Mouse (Mus musculus) liver, embryonic 16.5 days (tissue): ENCODE results near the gene Drd2. TPM values are rescaled to one million over a fixed set of nuclear protein-coding genes. Genes with fewer than 3 reads are reported as not detected.
A peak's percentile ranks its signal among the peaks of the same experiment; 100 is the strongest.

Source experiments
- ATAC-seq: fragments of 200-750 bp; cut with Nextera tagmentation; 2 replicates; pipeline ENCODE4 v1.8.0; 2017; ENCODE audit warnings: low read depth, mild to moderate bottlenecking, moderate number of reproducible peaks, moderate library complexity
- H3K27ac ChIP-seq: fragments of 300-500 bp; sonication (generic); 2 replicates; pipeline ENCODE4 v1.5.1; 2014; ENCODE audit warnings: mild to moderate bottlenecking, low read length
- H3K27me3 ChIP-seq: fragments of 300-500 bp; sonication (generic); 2 replicates; pipeline ENCODE4 v1.6.1; 2014; ENCODE audit warnings: low read depth, low read length, mixed read lengths; ENCODE audit not compliant: control insufficient read depth, insufficient read depth
- H3K36me3 ChIP-seq: fragments of 300-500 bp; sonication (generic); 2 replicates; pipeline ENCODE4 v1.6.1; 2014; ENCODE audit warnings: mild to moderate bottlenecking; ENCODE audit not compliant: control insufficient read depth, insufficient read depth
- H3K4me1 ChIP-seq: fragments of 300-500 bp; sonication (generic); 2 replicates; pipeline ENCODE4 v1.6.1; 2014; ENCODE audit warnings: low read depth, low read length, mixed read lengths; ENCODE audit not compliant: control insufficient read depth
- H3K4me2 ChIP-seq: fragments of 300-500 bp; sonication (generic); 2 replicates; pipeline ENCODE4 v1.6.1; 2014; ENCODE audit warnings: low read depth, low read length, mixed read lengths
- H3K4me3 ChIP-seq: fragments of 300-500 bp; sonication (generic); 2 replicates; pipeline ENCODE4 v1.5.1; 2014; ENCODE audit warnings: low read depth, mild to moderate bottlenecking, low read length
- H3K9ac ChIP-seq: fragments of 300-500 bp; sonication (generic); 2 replicates; pipeline ENCODE4 v1.6.1; 2014; ENCODE audit warnings: low read depth, low read length
- H3K9me3 ChIP-seq: fragments of 300-500 bp; sonication (generic); replicated peaks from 2 replicates; pipeline ENCODE4 v1.6.1; 2016; ENCODE audit warnings: low read length; ENCODE audit not compliant: control insufficient read depth
- WGBS: fragments of 180-500 bp; shearing (Covaris S2); extraction: QIAGEN DNeasy Blood & Tissue Kit; methylation state at CpG from one replicate; pipeline ENCODE4 v1.1.7; 2014; ENCODE audit not compliant: insufficient replicate concordance; 5-methylcytosine and 5-hydroxymethylcytosine counted together
- polyA plus RNA-seq: library from polyadenylated mRNA; unstranded; fragments of >200 nt; fragmentation: Nextera tagmentation; extraction: Ambion mirVana; gene quantifications from 2 replicates; pipeline ENCODE4 v1.2.1, GENCODE M21; 2015

The Drd2 gene
- polyA plus RNA-seq, result not detected in 2 replicates

DNA sequence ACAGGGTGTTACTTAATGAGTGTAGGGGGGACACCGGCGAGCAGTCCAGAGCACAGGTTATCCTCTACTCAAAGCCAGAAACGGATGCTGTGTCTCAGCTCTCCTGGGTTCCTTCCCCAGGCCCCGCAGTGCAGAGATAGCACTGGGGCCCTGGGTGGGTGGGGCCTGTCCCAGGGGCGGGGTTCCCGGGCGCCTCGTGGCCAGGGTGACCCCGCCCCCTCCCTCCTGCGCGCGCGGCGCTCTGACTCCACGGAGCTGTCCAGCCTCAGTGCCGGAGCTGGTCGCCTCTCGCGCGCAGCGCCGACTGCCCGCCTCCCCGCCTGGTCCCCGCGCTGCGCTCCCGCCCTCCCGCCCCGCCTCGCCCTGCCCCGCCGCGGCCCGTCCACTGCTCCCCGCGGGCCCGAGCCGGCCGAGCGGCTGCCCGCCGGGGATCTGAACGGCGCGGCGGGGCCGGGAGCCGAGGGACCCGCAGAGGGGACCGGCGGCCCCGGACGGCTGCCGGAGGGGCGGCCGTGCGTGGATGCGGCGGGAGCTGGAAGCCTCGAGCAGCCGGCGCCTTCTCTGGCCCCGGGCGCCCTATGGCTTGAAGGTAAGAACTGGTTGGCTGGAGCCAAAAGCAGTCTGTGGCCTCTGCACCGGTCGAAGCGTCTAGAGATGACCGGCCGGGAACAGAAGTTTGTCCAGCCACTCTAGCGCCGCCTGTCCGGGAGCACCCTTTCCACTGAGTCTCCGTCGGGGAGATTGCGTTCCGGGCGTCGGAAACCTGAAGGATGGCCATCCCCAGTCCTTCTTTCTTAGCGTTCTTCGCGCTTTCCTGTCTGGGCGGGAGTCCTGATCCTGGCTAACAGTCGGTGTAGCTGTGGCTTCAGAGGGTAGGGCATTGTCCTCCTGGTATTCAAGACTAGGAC lies at the start of gene Drd2:
Gene Drd2, plus strand, starts transcription at position 492 of the 908 bp plus-strand sequence.
- Histone ChIP-seq H3K36me3 (no peaks in the 10 kb centered on the region), H3K27me3 (peaks cover 22% of the 10 kb centered on the region), H3K27ac (no peak within 1 kb of the TSS), H3K4me1 (no peaks in the 10 kb centered on the region), H3K9ac (no peak within 1 kb of the TSS), H3K4me3 (no peak within 1 kb of the TSS), H3K4me2 (no peak within 1 kb of the TSS), H3K9me3 (no peaks in the 10 kb centered on the region)
- ATAC-seq, result 0 out of 2 replicates have a peak, but pooled peaks have one; percentile 24
- WGBS, result 3% methylated on average over 69 of the region's 84 CpGs

DNA sequence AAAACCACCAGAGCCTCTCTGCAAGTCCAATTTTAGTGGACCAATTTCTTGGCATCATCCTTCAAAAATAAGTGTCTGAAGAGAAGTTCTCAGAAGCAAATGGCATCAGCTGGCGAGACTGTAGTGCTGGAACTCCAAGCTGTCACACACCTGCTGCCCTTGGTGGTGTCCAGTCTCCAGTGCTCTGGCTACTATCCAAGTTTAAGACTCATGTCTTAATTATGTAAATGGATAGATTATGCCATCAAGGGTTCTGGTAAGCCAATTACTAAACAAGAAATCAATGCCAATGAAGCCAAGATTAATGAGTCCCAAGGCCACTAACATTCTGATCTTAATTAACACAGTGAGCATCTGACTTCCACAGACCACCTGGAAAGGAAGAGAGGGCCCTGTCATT lies 45.3 kb upstream of the Drd2 start:
- no peaks in the 10 kb centered on the region for H3K27me3 ChIP-seq
- H3K27ac ChIP-seq, result no peak overlapping the region
- WGBS, result 46% methylated on average over 1 of the region's 1 CpGs
- no peaks in the 10 kb centered on the region for H3K4me1 ChIP-seq
- no peaks in the 10 kb centered on the region for H3K36me3 ChIP-seq
- no peak overlapping the region for H3K9ac ChIP-seq
- H3K4me2 ChIP-seq, result no peak overlapping the region
- H3K4me3 ChIP-seq, result no peak overlapping the region
- H3K9me3 ChIP-seq, result no peaks in the 10 kb centered on the region
- no peak for ATAC-seq

DNA sequence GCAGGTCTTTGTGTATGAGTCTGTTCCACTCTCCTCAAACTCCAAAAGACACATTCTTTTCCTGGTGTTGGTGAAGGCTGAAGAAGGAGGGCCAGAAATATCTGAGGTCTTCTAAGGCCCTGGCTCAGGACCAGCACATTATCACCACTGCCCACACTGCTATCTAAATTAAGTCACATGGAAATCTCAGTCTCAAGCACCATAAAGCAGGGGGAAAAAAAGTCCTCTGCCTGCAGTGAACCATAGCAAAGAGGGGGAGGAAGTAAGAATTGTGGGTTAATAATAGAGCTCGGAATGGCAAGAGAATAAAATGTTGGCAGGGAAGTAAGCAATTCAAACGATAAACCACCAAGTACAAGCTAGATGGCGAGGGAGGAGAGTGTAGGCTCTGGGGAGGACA lies 32.9 kb upstream of the Drd2 start:
- ATAC-seq, result no peak
- H3K27me3 ChIP-seq, result no peaks in the 10 kb centered on the region
- H3K9me3 ChIP-seq, result no peaks in the 10 kb centered on the region
- H3K4me1 ChIP-seq, result no peaks in the 10 kb centered on the region
- 55% methylated on average over 3 of the region's 3 CpGs for WGBS
- no peak overlapping the region for H3K27ac ChIP-seq
- H3K4me3 ChIP-seq, result no peak overlapping the region
- H3K4me2 ChIP-seq, result no peak overlapping the region
- H3K36me3 ChIP-seq, result no peaks in the 10 kb centered on the region
- H3K9ac ChIP-seq, result no peak overlapping the region

DNA sequence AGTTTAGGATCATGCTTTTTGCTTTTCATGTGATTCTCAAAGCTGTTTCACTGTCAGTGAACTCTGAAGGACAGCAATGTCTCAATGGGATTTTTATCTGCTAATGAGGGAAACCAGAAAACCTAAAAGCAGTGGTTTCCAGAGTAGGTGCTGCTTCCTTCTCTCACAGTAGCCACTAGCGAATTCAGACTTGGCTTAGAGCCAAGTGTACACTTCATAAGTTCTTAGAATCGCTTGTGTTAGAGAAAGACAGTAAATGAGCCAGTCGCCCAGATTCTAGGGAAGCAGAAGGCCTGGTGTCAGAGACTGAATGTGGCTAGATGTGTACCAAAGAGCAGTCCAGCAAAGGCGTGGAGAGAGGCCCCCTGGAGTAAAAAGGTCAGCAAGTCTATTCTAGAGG lies 29.6 kb upstream of the Drd2 start:
- Histone ChIP-seq H3K27me3 (no peaks in the 10 kb centered on the region), H3K9me3 (no peaks in the 10 kb centered on the region), H3K27ac (no peak overlapping the region), H3K9ac (no peak overlapping the region), H3K4me1 (no peaks in the 10 kb centered on the region), H3K4me2 (no peak overlapping the region), H3K4me3 (no peak overlapping the region), H3K36me3 (no peaks in the 10 kb centered on the region)
- 39% methylated on average over 4 of the region's 4 CpGs for WGBS
- ATAC-seq, result no peak

- Histone ChIP-seq H3K4me1 (no peaks in the 10 kb centered on the region), H3K9ac (no peak overlapping the region), H3K4me3 (no peak overlapping the region), H3K36me3 (no peaks in the 10 kb centered on the region), H3K9me3 (no peaks in the 10 kb centered on the region), H3K27me3 (no peaks in the 10 kb centered on the region), H3K4me2 (no peak overlapping the region), H3K27ac (no peak overlapping the region)
- no peak for ATAC-seq
These were observed 21.8 kb upstream of the Drd2 start for GRCm38 (mm10) chr9:49318638-49319037.

- Histone ChIP-seq H3K4me3 (no peak overlapping the region), H3K4me2 (no peak overlapping the region), H3K9me3 (no peaks in the 10 kb centered on the region), H3K36me3 (no peaks in the 10 kb centered on the region), H3K9ac (no peak overlapping the region), H3K27me3 (peaks cover 22% of the 10 kb centered on the region), H3K27ac (no peak overlapping the region), H3K4me1 (no peaks in the 10 kb centered on the region)
- whole genome bisulfite sequencing, result 3% methylated on average over 10 of the region's 10 CpGs
- no peak for ATAC-seq
These were observed 578 bp downstream of the Drd2 start for GRCm38 (mm10) chr9:49341044-49341365.

- no peaks in the 10 kb centered on the region for H3K36me3 ChIP-seq
- peak; percentile 76 for ATAC-seq
- no peak overlapping the region for H3K4me2 ChIP-seq
- no peak overlapping the region for H3K9ac ChIP-seq
- 13% methylated on average over 5 of the region's 5 CpGs for WGBS
- H3K27me3 ChIP-seq, result no peaks in the 10 kb centered on the region
- H3K9me3 ChIP-seq, result no peaks in the 10 kb centered on the region
- no peak overlapping the region for H3K4me3 ChIP-seq
- H3K4me1 ChIP-seq, result no peaks in the 10 kb centered on the region; the same call in 1 of the 2 replicates
- no peak overlapping the region for H3K27ac ChIP-seq
These were observed 25.3 kb downstream of the Drd2 start for GRCm38 (mm10) chr9:49365763-49366162.

DNA sequence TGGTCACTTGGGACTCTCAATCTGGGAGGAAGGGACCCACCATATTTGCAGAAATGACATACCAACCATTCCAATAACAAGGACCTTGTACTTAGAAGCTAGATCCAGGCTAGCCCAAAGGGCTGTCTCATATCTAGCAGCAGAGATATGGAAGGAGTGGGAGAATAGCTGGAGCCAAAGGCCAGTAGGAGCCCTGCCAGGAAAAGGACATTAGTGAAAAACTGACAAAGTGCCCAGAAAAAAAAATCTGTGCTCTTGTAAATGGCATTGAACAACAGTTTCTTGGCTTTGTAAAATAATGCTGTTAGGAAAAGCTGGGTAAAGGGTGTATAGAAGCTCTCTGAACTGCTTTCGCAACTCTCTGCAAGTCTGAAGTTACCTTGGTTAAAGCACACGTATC lies 33.5 kb downstream of the Drd2 start:
- no peak for ATAC-seq
- Histone ChIP-seq H3K4me3 (no peak overlapping the region), H3K9ac (no peak overlapping the region), H3K27ac (no peak overlapping the region), H3K4me2 (no peak overlapping the region), H3K27me3 (no peaks in the 10 kb centered on the region), H3K9me3 (no peaks in the 10 kb centered on the region), H3K36me3 (no peaks in the 10 kb centered on the region), H3K4me1 (no peaks in the 10 kb centered on the region)
- 74% methylated on average over 2 of the region's 2 CpGs for WGBS

DNA sequence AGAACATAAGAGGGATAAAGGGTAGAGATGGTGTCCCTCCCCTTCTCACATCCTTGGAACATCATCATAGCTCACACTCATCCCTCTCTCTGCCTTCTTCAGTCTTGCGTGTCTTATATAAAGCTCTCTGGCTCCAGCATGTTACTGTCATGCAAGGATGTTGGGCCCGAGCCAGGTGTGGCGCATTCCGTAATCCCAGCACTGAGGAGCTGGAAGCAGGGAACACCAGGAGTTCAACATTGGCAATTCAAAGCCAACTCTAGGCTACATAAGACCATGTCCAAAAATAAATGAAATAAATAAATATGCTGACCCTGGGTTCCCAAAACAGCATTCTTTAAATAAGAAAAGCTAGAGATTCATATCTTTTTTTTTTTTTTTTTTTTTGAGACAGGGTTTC lies 39.5 kb downstream of the Drd2 start:
- 64% methylated on average over 4 of the region's 4 CpGs for WGBS
- no peaks in the 10 kb centered on the region for H3K27me3 ChIP-seq

More for the DNA sequence above, 39.5 kb downstream of the Drd2 start:
- Histone ChIP-seq H3K36me3 (no peaks in the 10 kb centered on the region), H3K4me3 (no peak overlapping the region), H3K27ac (no peak overlapping the region), H3K4me2 (no peak overlapping the region), H3K9me3 (no peaks in the 10 kb centered on the region), H3K9ac (no peak overlapping the region), H3K4me1 (no peaks in the 10 kb centered on the region)
- no peak for ATAC-seq
